Mouse (Mus musculus) midbrain, embryonic 12.5 days (tissue): ENCODE measurements around the gene Gm21797. TPM values are rescaled to one million over a fixed set of nuclear protein-coding genes. Genes with fewer than 3 reads are reported as not detected.
"Not testable (repeated sequence)": the region's sequence is repeated elsewhere in the genome, so short reads cannot be mapped to it uniquely, and the experiment has no call there.

Source experiments
- ATAC-seq: fragments of 200-750 bp; cut with Nextera tagmentation; 2 replicates; pipeline ENCODE4 v1.8.0; 2017; ENCODE audit warnings: low read depth, moderate TSS enrichment, moderate library complexity; ENCODE audit not compliant: low FRiP score
- H3K27ac ChIP-seq: fragments of 300-500 bp; sonication (generic); replicated peaks from 2 replicates; pipeline ENCODE4 v1.5.1; 2016; ENCODE audit warnings: mild to moderate bottlenecking
- H3K27me3 ChIP-seq: fragments of 300-500 bp; sonication (generic); 2 replicates; pipeline ENCODE4 v1.6.1; 2016; ENCODE audit warnings: mild to moderate bottlenecking
- H3K36me3 ChIP-seq: fragments of 300-500 bp; sonication (generic); 2 replicates; pipeline ENCODE4 v1.6.1; 2016
- H3K4me1 ChIP-seq: fragments of 300-500 bp; sonication (generic); 2 replicates; pipeline ENCODE4 v1.6.1; 2016
- H3K4me2 ChIP-seq: fragments of 300-500 bp; sonication (generic); replicated peaks from 2 replicates; pipeline ENCODE4 v1.6.1; 2016; ENCODE audit warnings: mild to moderate bottlenecking, moderate library complexity
- H3K4me3 ChIP-seq: fragments of 300-500 bp; sonication (generic); 2 replicates; pipeline ENCODE4 v1.5.1; 2016; ENCODE audit warnings: mild to moderate bottlenecking
- H3K9ac ChIP-seq: fragments of 300-500 bp; sonication (generic); replicated peaks from 2 replicates; pipeline ENCODE4 v1.6.1; 2016; ENCODE audit warnings: mild to moderate bottlenecking, moderate library complexity
- H3K9me3 ChIP-seq: fragments of 300-500 bp; sonication (generic); 2 replicates; pipeline ENCODE4 v1.6.1; 2016; ENCODE audit warnings: mild to moderate bottlenecking
- WGBS: fragments of 180-500 bp; shearing (Covaris S2); methylation state at CpG from one replicate; pipeline ENCODE4 v1.1.7; 2016; 5-methylcytosine and 5-hydroxymethylcytosine counted together
- polyA plus RNA-seq: library from polyadenylated mRNA; unstranded; fragments of >200 nt; fragmentation: Nextera tagmentation; extraction: Ambion mirVana; gene quantifications from 2 replicates; pipeline ENCODE4 v1.2.1, GENCODE M21; 2016

Gene Gm21797
- not detected in 2 replicates for polyA plus RNA-seq

DNA sequence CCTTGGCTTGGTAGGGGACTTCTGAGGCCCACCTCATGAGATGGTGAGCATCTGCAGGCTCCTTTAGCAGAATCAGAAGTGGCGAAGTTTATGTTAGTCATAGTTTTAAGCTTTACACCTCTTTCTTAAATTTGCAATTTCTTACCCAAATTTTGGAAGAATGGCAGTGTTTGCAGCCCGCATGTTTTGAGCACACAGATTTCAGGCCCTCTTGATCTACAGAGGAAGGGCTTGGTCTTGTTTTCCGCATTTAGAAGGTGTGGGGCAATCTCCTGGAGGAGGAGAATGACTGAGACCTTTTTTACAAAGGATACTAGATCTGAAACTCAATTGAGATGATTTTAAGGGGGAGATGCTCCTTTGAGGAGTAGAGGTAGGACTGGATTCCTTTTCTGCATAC lies at the start of gene Gm21797:
Gene Gm21797, minus strand, starts transcription at position 101 of the 400 bp plus-strand sequence.
- not testable (repeated sequence) for H3K27me3 ChIP-seq, ATAC-seq, H3K36me3 ChIP-seq, H3K4me3 ChIP-seq, H3K4me1 ChIP-seq, H3K4me2 ChIP-seq, H3K27ac ChIP-seq, H3K9ac ChIP-seq, H3K9me3 ChIP-seq
- WGBS: no CpG with 5 or more reads among the region's 3 CpGs

DNA sequence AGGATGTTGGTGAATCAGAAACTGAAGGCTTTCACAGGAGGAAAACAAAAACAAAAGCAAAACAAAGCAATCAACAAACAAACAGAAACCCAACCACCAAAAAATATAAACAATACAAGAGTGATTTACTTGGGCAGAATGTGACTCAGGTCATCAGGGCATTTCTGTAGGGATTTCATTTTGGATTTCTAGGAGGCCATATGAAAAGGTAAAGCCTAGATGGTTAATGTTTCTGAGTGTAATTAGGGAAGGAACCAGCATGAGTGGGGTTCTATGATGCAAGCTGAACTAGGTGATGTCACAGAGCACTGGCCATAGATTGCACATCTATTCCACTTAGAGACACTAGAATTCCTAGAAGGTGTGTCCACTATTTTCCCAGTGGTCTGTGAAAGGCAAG lies 29.0 kb upstream of the Gm21797 start, which contains the start of gene Gm20795:
Gene Gm20795, plus strand, starts transcription at position 301 of the 400 bp plus-strand sequence.
- not testable (repeated sequence) for H3K4me3 ChIP-seq, H3K27ac ChIP-seq, H3K4me1 ChIP-seq, H3K9ac ChIP-seq, H3K27me3 ChIP-seq, ATAC-seq, H3K36me3 ChIP-seq, H3K9me3 ChIP-seq, H3K4me2 ChIP-seq

Other genes with a start within 250 kb of the Gm21797 start
- not detected in 2 replicates for gene Gm21852, start 123.8 kb downstream of the Gm21797 start, polyA plus RNA-seq
- not detected in 2 replicates for gene Gm20795, start 29.1 kb upstream of the Gm21797 start, polyA plus RNA-seq